Mouse (Mus musculus) adrenal gland, adult 18-20 months (tissue): ENCODE results near the gene Nfe2l2. TPM values are rescaled to one million over a fixed set of nuclear protein-coding genes. Genes with fewer than 3 reads are reported as not detected.

ENCODE experiments used
- DNase-seq, 2 experiments: peaks; one replicate each; pipeline ENCODE4 v3.0.0; 2021 to 2022; ENCODE audit warnings: low spot score in 2 of 2
- long read RNA-seq, 2 experiments: library from polyadenylated mRNA; stranded (forward); transcript quantifications; one replicate each; pipeline ENCODE4 v2.0.0; 2021
- total RNA-seq, 2 experiments: library from RNA; stranded (reverse); gene quantifications; 1 replicate in 1 of 2; 2 replicates in 1 of 2; pipeline ENCODE4 v1.2.3; 2021

Gene Nfe2l2
- 100 to 1,000 TPM; 102 to 116 TPM for total RNA-seq
- long read RNA-seq, experiment 1, transcript Nfe2l2-201 (5 exons, 2,475 nt): major isoform, 77 of 83 reads
- long read RNA-seq, experiment 1, partial matches to known transcripts: 1 of 83 reads
- long read RNA-seq, experiment 1, other reads (novel, unspliced or antisense): 4 of 83 reads
- long read RNA-seq, experiment 2, transcript Nfe2l2-201 (5 exons, 2,475 nt): major isoform, 63 of 90 reads
- long read RNA-seq, experiment 2, partial matches to known transcripts: 7 of 90 reads
- long read RNA-seq, experiment 2, other reads (novel, unspliced or antisense): 20 of 90 reads

- peak; percentile 98 to 99 for DNase-seq
Observed at GRCm38 (mm10) chr2:75704234-75705161, at the start of gene Nfe2l2. Gene Nfe2l2 (minus strand): TSS chr2:75704641.

GRCm38 (mm10) chr2:75752306-75753175, 48.1 kb upstream of the Nfe2l2 start:
- no peak for DNase-seq

- no peak for DNase-seq
Observed at GRCm38 (mm10) chr2:75751896-75752295, 47.5 kb upstream of the Nfe2l2 start.

GRCm38 (mm10) chr2:75750869-75751268, 46.4 kb upstream of the Nfe2l2 start:
- no peak for DNase-seq

- no peak for DNase-seq
Observed at GRCm38 (mm10) chr2:75750043-75750718, 45.7 kb upstream of the Nfe2l2 start.

- DNase-seq: no peak
Observed at GRCm38 (mm10) chr2:75748841-75749240, 44.4 kb upstream of the Nfe2l2 start.

- no peak for DNase-seq
Observed at GRCm38 (mm10) chr2:75737006-75737503, 32.6 kb upstream of the Nfe2l2 start.

- no peak for DNase-seq
Observed at GRCm38 (mm10) chr2:75734196-75734865, 29.9 kb upstream of the Nfe2l2 start.

GRCm38 (mm10) chr2:75733177-75733576, 28.7 kb upstream of the Nfe2l2 start:
- no peak for DNase-seq

GRCm38 (mm10) chr2:75731929-75732328, 27.5 kb upstream of the Nfe2l2 start:
- no peak for DNase-seq

- peak in 1 of 2 experiments; percentile 48 for DNase-seq
Observed at GRCm38 (mm10) chr2:75731233-75731651, 26.8 kb upstream of the Nfe2l2 start.

- DNase-seq: no peak
Observed at GRCm38 (mm10) chr2:75730052-75730451, 25.6 kb upstream of the Nfe2l2 start.

- no peak for DNase-seq
Observed at GRCm38 (mm10) chr2:75724863-75725445, 20.5 kb upstream of the Nfe2l2 start.

GRCm38 (mm10) chr2:75723481-75723880, 19.0 kb upstream of the Nfe2l2 start:
- DNase-seq: no peak

- no peak for DNase-seq
Observed at GRCm38 (mm10) chr2:75722893-75723292, 18.5 kb upstream of the Nfe2l2 start.

- no peak for DNase-seq
Observed at GRCm38 (mm10) chr2:75720236-75721027, 16.0 kb upstream of the Nfe2l2 start.

GRCm38 (mm10) chr2:75719331-75719869, 15.0 kb upstream of the Nfe2l2 start:
- DNase-seq: no peak
